Comparison of ENCODE assay signal across 8 mouse cellular contexts in genomic region chr13:38634800-38635269, GRCm38 (mm10). TPM values are rescaled to one million over a fixed set of nuclear protein-coding genes. Genes with fewer than 3 reads are reported as not detected.
DNase-seq lines count a peak whose midpoint lies in the region; ATAC-seq and TF ChIP-seq lines count a peak whose summit lies in the region.

Bloc1s5 (minus strand) TSS chr13:38635109.

- H3K4me1 ChIP-seq in cortical plate, adult 2 months (ENCODE audit: control insufficient read depth, insufficient read depth, low read length): peaks cover 1% of the 10 kb centered on the region; the same call in 1 of the 2 replicates

- H3K4me3 ChIP-seq in cortical plate, adult 2 months (ENCODE audit: insufficient read depth, low read length): peak within 1 kb of the TSS; percentile 55

- TF ChIP-seq CTCF in cortical plate, adult 2 months (IDR thresholded peaks at IDR 0.05; ENCODE audit: extremely low read depth, insufficient read depth, low read length): no peak

- H3K27ac ChIP-seq in cortical plate, adult 2 months (ENCODE audit: insufficient read depth, low read length): no peak within 1 kb of the TSS

- peak; percentile 83 for ATAC-seq in activated CD4-positive, CD25-positive, alpha-beta regulatory T cell, adult 4 months
- peak; percentile 88 for ATAC-seq in megakaryocyte progenitor cell, adult 5-6 weeks (replicated peaks; ENCODE audit: poor library complexity)

- TF ChIP-seq POLR2A in cortical plate, adult 2 months (IDR thresholded peaks at IDR 0.05; ENCODE audit: extremely low read depth, insufficient read depth, low read length): peak; percentile 69; the same call in 1 of the 2 replicates

- peak; percentile 85 to 86 for DNase-seq in gastrocnemius, adult 8-10 months (ENCODE audit: low spot score in 2 of 2)
- peak; percentile 96 for DNase-seq in induced T-regulatory cell, adult 2 months (ENCODE audit: low read depth)
- DNase-seq in left cerebral cortex, adult 9 months (ENCODE audit: low spot score in 2 of 2): peak; percentile 80 to 96
- peak; percentile 98 for DNase-seq in right cerebral cortex, postnatal 14 days
- DNase-seq in urinary bladder, postnatal 36 days (ENCODE audit: low spot score in 2 of 2): peak; percentile 92 to 93

RNA-seq across cellular contexts. Expression of gene Bloc1s5, which starts in this region (rescaled TPM):
- 1 to 10 TPM; 4.6 to 6.3 TPM for polyA plus RNA-seq in activated CD4-positive, CD25-positive, alpha-beta regulatory T cell, adult 4 months (2017; shearing (Covaris generic))
- polyA plus RNA-seq in cortical plate, adult 2 months (2012; rRNA removed): 7.1 and 7.2 TPM in 2 replicates
- total RNA-seq in gastrocnemius, adult 8-10 months (2022): 1 to 10 TPM; 6.0 to 7.3 (median 6.5) TPM
- 3.6 and 4.5 TPM in 2 replicates for total RNA-seq in megakaryocyte progenitor cell, adult 5-6 weeks (2015)
- total RNA-seq in megakaryocyte progenitor cell, adult 5-6 weeks (2017): 13.0 and 14.7 TPM in 2 replicates
